Mouse (Mus musculus) neural tube, embryonic 12.5 days (tissue): ENCODE measurements around the gene Socs1. TPM values are rescaled to one million over a fixed set of nuclear protein-coding genes. Genes with fewer than 3 reads are reported as not detected.
A peak's percentile ranks its signal among the peaks of the same experiment; 100 is the strongest.

Experiments
- ATAC-seq: fragments of 200-750 bp; cut with Nextera tagmentation; 2 replicates; pipeline ENCODE4 v1.8.0; 2017; ENCODE audit warnings: low read depth, mild to moderate bottlenecking, moderate TSS enrichment, moderate library complexity; ENCODE audit not compliant: low FRiP score
- H3K27ac ChIP-seq: fragments of 300-500 bp; sonication (generic); 2 replicates; pipeline ENCODE4 v1.5.1; 2016
- H3K27me3 ChIP-seq: fragments of 300-500 bp; sonication (generic); replicated peaks from 2 replicates; pipeline ENCODE4 v1.6.1; 2016; ENCODE audit warnings: mild to moderate bottlenecking
- H3K36me3 ChIP-seq: fragments of 300-500 bp; sonication (generic); 2 replicates; pipeline ENCODE4 v1.6.1; 2016; ENCODE audit warnings: mild to moderate bottlenecking
- H3K4me1 ChIP-seq: fragments of 300-500 bp; sonication (generic); 2 replicates; pipeline ENCODE4 v1.6.1; 2016
- H3K4me2 ChIP-seq: fragments of 300-500 bp; sonication (generic); replicated peaks from 2 replicates; pipeline ENCODE4 v1.6.1; 2016; ENCODE audit warnings: mild to moderate bottlenecking
- H3K4me3 ChIP-seq: fragments of 300-500 bp; sonication (generic); 2 replicates; pipeline ENCODE4 v1.5.1; 2016
- H3K9ac ChIP-seq: fragments of 300-500 bp; sonication (generic); 2 replicates; pipeline ENCODE4 v1.6.1; 2016; ENCODE audit warnings: mild to moderate bottlenecking
- H3K9me3 ChIP-seq: fragments of 300-500 bp; sonication (generic); 2 replicates; pipeline ENCODE4 v1.6.1; 2016; ENCODE audit warnings: mild to moderate bottlenecking
- WGBS: fragments of 180-500 bp; shearing (Covaris S2); methylation state at CpG from one replicate; pipeline ENCODE4 v1.1.7; 2016; 5-methylcytosine and 5-hydroxymethylcytosine counted together
- polyA plus RNA-seq: library from polyadenylated mRNA; unstranded; fragments of >200 nt; fragmentation: Nextera tagmentation; extraction: Ambion mirVana; gene quantifications from 2 replicates; pipeline ENCODE4 v1.2.1, GENCODE M21; 2016

Gene Socs1
- polyA plus RNA-seq, 1 experiment from 2014 or later, result 3.6 TPM

GRCm38 (mm10) chr16:10784793-10785370 lies 454 bp downstream of the Socs1 start:
- peak; percentile 82 for ATAC-seq
- Histone ChIP-seq H3K36me3 (no peaks in the 10 kb centered on the region), H3K27me3 (peaks cover 30% of the 10 kb centered on the region; the same call in 1 of the 2 replicates), H3K4me1 (peaks cover 26% of the 10 kb centered on the region), H3K27ac (0 out of 2 replicates have a peak overlapping the region, but pooled peaks have one; percentile 65), H3K9me3 (no peaks in the 10 kb centered on the region), H3K4me2 (peak overlapping the region; percentile 99), H3K4me3 (peak overlapping the region; percentile 68), H3K9ac (peak overlapping the region; percentile 73)
- WGBS, result under 1% methylated on average over 54 of the region's 55 CpGs

GRCm38 (mm10) chr16:10783883-10784792 lies 1.2 kb downstream of the Socs1 start:
- Histone ChIP-seq H3K9ac (peak overlapping the region; percentile 73), H3K4me1 (peaks cover 26% of the 10 kb centered on the region), H3K9me3 (no peaks in the 10 kb centered on the region), H3K4me2 (peak overlapping the region; percentile 99), H3K27ac (no peak overlapping the region), H3K4me3 (peak overlapping the region; percentile 68), H3K27me3 (peaks cover 30% of the 10 kb centered on the region; the same call in 1 of the 2 replicates), H3K36me3 (no peaks in the 10 kb centered on the region)
- 3% methylated on average over 81 of the region's 81 CpGs for WGBS
- peak; percentile 5; the same call in 1 of the 2 replicates for ATAC-seq

GRCm38 (mm10) chr16:10783451-10783850 lies 1.9 kb downstream of the Socs1 start:
- H3K9ac ChIP-seq, result no peak overlapping the region
- H3K4me2 ChIP-seq, result peak overlapping the region; percentile 99
- no peak for ATAC-seq
- no peaks in the 10 kb centered on the region for H3K36me3 ChIP-seq
- H3K9me3 ChIP-seq, result no peaks in the 10 kb centered on the region
- no peak overlapping the region for H3K4me3 ChIP-seq
- H3K4me1 ChIP-seq, result peaks cover 26% of the 10 kb centered on the region
- peaks cover 29% of the 10 kb centered on the region; the same call in 1 of the 2 replicates for H3K27me3 ChIP-seq
- WGBS, result 53% methylated on average over 8 of the region's 8 CpGs
- H3K27ac ChIP-seq, result no peak overlapping the region

GRCm38 (mm10) chr16:10783152-10783434 lies 2.2 kb downstream of the Socs1 start:
- H3K4me2 ChIP-seq, result peak overlapping the region; percentile 99; the same call in 1 of the 2 replicates
- no peaks in the 10 kb centered on the region for H3K9me3 ChIP-seq
- H3K4me3 ChIP-seq, result no peak overlapping the region
- ATAC-seq, result no peak
- no peaks in the 10 kb centered on the region for H3K36me3 ChIP-seq
- 60% methylated on average over 1 of the region's 1 CpGs for WGBS
- H3K27me3 ChIP-seq, result peaks cover 26% of the 10 kb centered on the region; the same call in 1 of the 2 replicates
- no peak overlapping the region for H3K9ac ChIP-seq
- H3K27ac ChIP-seq, result no peak overlapping the region
- H3K4me1 ChIP-seq, result peaks cover 26% of the 10 kb centered on the region

- Histone ChIP-seq H3K27ac (no peak overlapping the region), H3K27me3 (peaks cover 26% of the 10 kb centered on the region; the same call in 1 of the 2 replicates), H3K4me3 (no peak overlapping the region), H3K4me1 (peaks cover 26% of the 10 kb centered on the region), H3K9ac (no peak overlapping the region), H3K36me3 (no peaks in the 10 kb centered on the region), H3K9me3 (no peaks in the 10 kb centered on the region), H3K4me2 (peak overlapping the region; percentile 15; the same call in 1 of the 2 replicates)
- WGBS, result 48% methylated on average over 6 of the region's 6 CpGs
- ATAC-seq, result no peak
Observed at GRCm38 (mm10) chr16:10782377-10783151, 2.8 kb downstream of the Socs1 start.

- Histone ChIP-seq H3K27me3 (peaks cover 26% of the 10 kb centered on the region; the same call in 1 of the 2 replicates), H3K9ac (no peak overlapping the region), H3K4me2 (no peak overlapping the region), H3K4me3 (no peak overlapping the region), H3K9me3 (no peaks in the 10 kb centered on the region), H3K4me1 (peaks cover 26% of the 10 kb centered on the region), H3K27ac (no peak overlapping the region), H3K36me3 (no peaks in the 10 kb centered on the region)
- ATAC-seq, result no peak
- WGBS, result 50% methylated on average over 9 of the region's 9 CpGs
Observed at GRCm38 (mm10) chr16:10781862-10782371, 3.4 kb downstream of the Socs1 start.

- Histone ChIP-seq H3K27me3 (peaks cover 26% of the 10 kb centered on the region; the same call in 1 of the 2 replicates), H3K9me3 (no peaks in the 10 kb centered on the region), H3K9ac (no peak overlapping the region), H3K36me3 (no peaks in the 10 kb centered on the region), H3K4me3 (no peak overlapping the region), H3K4me2 (no peak overlapping the region), H3K27ac (no peak overlapping the region), H3K4me1 (peaks cover 18% of the 10 kb centered on the region)
- no peak for ATAC-seq
- WGBS, result 72% methylated on average over 5 of the region's 5 CpGs
Observed at GRCm38 (mm10) chr16:10780631-10781120, 4.7 kb downstream of the Socs1 start.

GRCm38 (mm10) chr16:10777579-10778160 lies 7.7 kb downstream of the Socs1 start:
- WGBS, result 75% methylated on average over 5 of the region's 5 CpGs

GRCm38 (mm10) chr16:10776322-10776721 lies 9.0 kb downstream of the Socs1 start:
- Histone ChIP-seq H3K27ac (no peak overlapping the region), H3K9me3 (no peaks in the 10 kb centered on the region), H3K4me2 (no peak overlapping the region), H3K9ac (no peak overlapping the region), H3K27me3 (no peaks in the 10 kb centered on the region), H3K36me3 (no peaks in the 10 kb centered on the region), H3K4me3 (no peak overlapping the region), H3K4me1 (no peaks in the 10 kb centered on the region)
- ATAC-seq, result no peak
- 68% methylated on average over 7 of the region's 7 CpGs for whole genome bisulfite sequencing

More at GRCm38 (mm10) chr16:10777579-10778160, 7.7 kb downstream of the Socs1 start:
- H3K27ac ChIP-seq, result no peak overlapping the region
- H3K27me3 ChIP-seq, result peaks cover 4% of the 10 kb centered on the region; the same call in 1 of the 2 replicates
- H3K36me3 ChIP-seq, result no peaks in the 10 kb centered on the region
- no peak overlapping the region for H3K9ac ChIP-seq
- H3K4me2 ChIP-seq, result no peak overlapping the region
- ATAC-seq, result no peak
- no peak overlapping the region for H3K4me3 ChIP-seq
- H3K9me3 ChIP-seq, result no peaks in the 10 kb centered on the region
- peaks cover 5% of the 10 kb centered on the region; the same call in 1 of the 2 replicates for H3K4me1 ChIP-seq

GRCm38 (mm10) chr16:10774726-10775125 lies 10.6 kb downstream of the Socs1 start:
- ATAC-seq, result no peak
- Histone ChIP-seq H3K27me3 (no peaks in the 10 kb centered on the region), H3K4me3 (no peak overlapping the region), H3K36me3 (no peaks in the 10 kb centered on the region), H3K4me2 (no peak overlapping the region), H3K9ac (no peak overlapping the region), H3K27ac (no peak overlapping the region), H3K9me3 (no peaks in the 10 kb centered on the region), H3K4me1 (no peaks in the 10 kb centered on the region)
- 77% methylated on average over 4 of the region's 4 CpGs for WGBS

GRCm38 (mm10) chr16:10773543-10773942 lies 11.8 kb downstream of the Socs1 start:
- Histone ChIP-seq H3K4me3 (no peak overlapping the region), H3K36me3 (no peaks in the 10 kb centered on the region), H3K27me3 (no peaks in the 10 kb centered on the region; the same call in 1 of the 2 replicates), H3K27ac (no peak overlapping the region), H3K4me1 (no peaks in the 10 kb centered on the region), H3K4me2 (no peak overlapping the region), H3K9ac (no peak overlapping the region), H3K9me3 (no peaks in the 10 kb centered on the region)
- WGBS, result 90% methylated on average over 8 of the region's 8 CpGs
- no peak for ATAC-seq
